Mouse (Mus musculus) intestine, postnatal 0 days (tissue): ENCODE measurements at regions not wholly inside any gene's neighbourhood (a gene's known extent, or its start where the extent isn't known, plus 50 kb on each side); places are given as distances from the start of the nearest gene placed in this dataset.

Experiments used
- ATAC-seq: fragments of 200-750 bp; cut with Nextera tagmentation; 2 replicates; pipeline ENCODE4 v1.8.0; 2017; ENCODE audit warnings: mild to moderate bottlenecking, moderate TSS enrichment, moderate library complexity
- H3K27ac ChIP-seq: fragments of 300-500 bp; sonication (generic); 2 replicates; pipeline ENCODE4 v1.5.1; 2014; ENCODE audit warnings: mild to moderate bottlenecking, low read depth, low read length, moderate library complexity
- H3K27me3 ChIP-seq: fragments of 300-500 bp; sonication (generic); replicated peaks from 2 replicates; pipeline ENCODE4 v1.6.1; 2014; ENCODE audit warnings: low read length, mixed read lengths; ENCODE audit not compliant: control insufficient read depth, insufficient read depth
- H3K36me3 ChIP-seq: fragments of 300-500 bp; sonication (generic); 2 replicates; pipeline ENCODE4 v1.6.1; 2014; ENCODE audit warnings: mild to moderate bottlenecking, moderate library complexity; ENCODE audit not compliant: control insufficient read depth, insufficient read depth
- H3K4me1 ChIP-seq: fragments of 300-500 bp; sonication (generic); replicated peaks from 2 replicates; pipeline ENCODE4 v1.6.1; 2014; ENCODE audit warnings: antibody characterized with exemption, low read length, mixed read lengths; ENCODE audit not compliant: control insufficient read depth, insufficient read depth
- H3K4me2 ChIP-seq: fragments of 300-500 bp; sonication (generic); replicated peaks from 2 replicates; pipeline ENCODE4 v1.6.1; 2014; ENCODE audit warnings: low read depth, mild to moderate bottlenecking, moderate library complexity
- H3K4me3 ChIP-seq: fragments of 300-500 bp; sonication (generic); 2 replicates; pipeline ENCODE4 v1.5.1; 2014; ENCODE audit warnings: low read depth, low read length
- H3K9ac ChIP-seq: fragments of 300-500 bp; sonication (generic); 2 replicates; pipeline ENCODE4 v1.6.1; 2014; ENCODE audit warnings: mild to moderate bottlenecking, low read depth, low read length
- H3K9me3 ChIP-seq: fragments of 300-500 bp; sonication (generic); 2 replicates; pipeline ENCODE4 v1.6.1; 2016; ENCODE audit warnings: mixed run types; ENCODE audit not compliant: control insufficient read depth
- CTCF ChIP-seq: sonication (generic); IDR thresholded peaks from 2 replicates; pipeline ENCODE4 v1.5.1; 2016; ENCODE audit warnings: low read depth, mild to moderate bottlenecking, control low read depth, antibody characterized with exemption, moderate library complexity
- WGBS: fragments of 180-500 bp; shearing (Covaris S2); extraction: QIAGEN DNeasy Blood & Tissue Kit; methylation state at CpG from one replicate; pipeline ENCODE4 v1.1.7; 2014; 5-methylcytosine and 5-hydroxymethylcytosine counted together

GRCm38 (mm10) chr1:73411452-73411851 lies 395.7 kb upstream of the Tnp1 start:
- Histone ChIP-seq H3K36me3 (no peaks in the 10 kb centered on the region), H3K4me1 (no peaks in the 10 kb centered on the region), H3K9ac (no peak overlapping the region), H3K27ac (no peak overlapping the region), H3K4me3 (no peak overlapping the region), H3K27me3 (no peaks in the 10 kb centered on the region), H3K4me2 (no peak overlapping the region), H3K9me3 (no peaks in the 10 kb centered on the region)
- 93% methylated on average over 2 of the region's 2 CpGs for WGBS
- ATAC-seq: no peak
- TF ChIP-seq CTCF: no peak

- H3K4me1 ChIP-seq: no peaks in the 10 kb centered on the region
- ATAC-seq: no peak
- WGBS: 49% methylated on average over 3 of the region's 3 CpGs
- no peak overlapping the region for H3K4me2 ChIP-seq
- H3K9me3 ChIP-seq: no peaks in the 10 kb centered on the region
- no peak overlapping the region for H3K4me3 ChIP-seq
- H3K27me3 ChIP-seq: no peaks in the 10 kb centered on the region
- no peaks in the 10 kb centered on the region for H3K36me3 ChIP-seq
- H3K27ac ChIP-seq: no peak overlapping the region
- TF ChIP-seq CTCF: no peak
- H3K9ac ChIP-seq: no peak overlapping the region
Observed at GRCm38 (mm10) chr1:73399178-73399577, 383.5 kb upstream of the Tnp1 start.

- no peak for TF ChIP-seq CTCF
- H3K27me3 ChIP-seq: no peaks in the 10 kb centered on the region
- H3K9ac ChIP-seq: no peak overlapping the region
- no peak overlapping the region for H3K4me3 ChIP-seq
- no peaks in the 10 kb centered on the region for H3K9me3 ChIP-seq
- no peak overlapping the region for H3K27ac ChIP-seq
- no peaks in the 10 kb centered on the region for H3K4me1 ChIP-seq
- H3K36me3 ChIP-seq: no peaks in the 10 kb centered on the region
- ATAC-seq: no peak
- 43% methylated on average over 1 of the region's 1 CpGs for WGBS
- H3K4me2 ChIP-seq: no peak overlapping the region
Observed at GRCm38 (mm10) chr1:73395034-73395433, 379.3 kb upstream of the Tnp1 start.

- H3K9ac ChIP-seq: no peak overlapping the region
- no peak overlapping the region for H3K4me2 ChIP-seq
- no peak for ATAC-seq
- H3K27ac ChIP-seq: no peak overlapping the region
- no peak overlapping the region for H3K4me3 ChIP-seq
- TF ChIP-seq CTCF: no peak
- H3K36me3 ChIP-seq: no peaks in the 10 kb centered on the region
- H3K27me3 ChIP-seq: no peaks in the 10 kb centered on the region
- 33% methylated on average over 1 of the region's 1 CpGs for WGBS
- H3K4me1 ChIP-seq: no peaks in the 10 kb centered on the region
- H3K9me3 ChIP-seq: no peaks in the 10 kb centered on the region
Observed at GRCm38 (mm10) chr1:73394466-73394865, 378.8 kb upstream of the Tnp1 start.

GRCm38 (mm10) chr1:73392077-73392476 lies 376.4 kb upstream of the Tnp1 start:
- Histone ChIP-seq H3K27me3 (no peaks in the 10 kb centered on the region), H3K4me2 (no peak overlapping the region), H3K4me3 (no peak overlapping the region), H3K9ac (no peak overlapping the region), H3K9me3 (no peaks in the 10 kb centered on the region), H3K4me1 (no peaks in the 10 kb centered on the region), H3K27ac (no peak overlapping the region), H3K36me3 (no peaks in the 10 kb centered on the region)
- no peak for TF ChIP-seq CTCF
- ATAC-seq: no peak
- WGBS: 62% methylated on average over 10 of the region's 10 CpGs

GRCm38 (mm10) chr1:73389976-73390375 lies 374.3 kb upstream of the Tnp1 start:
- Histone ChIP-seq H3K27ac (no peak overlapping the region), H3K9me3 (no peaks in the 10 kb centered on the region), H3K9ac (no peak overlapping the region), H3K4me3 (no peak overlapping the region), H3K36me3 (no peaks in the 10 kb centered on the region), H3K27me3 (no peaks in the 10 kb centered on the region), H3K4me2 (no peak overlapping the region), H3K4me1 (no peaks in the 10 kb centered on the region)
- no peak for ATAC-seq
- TF ChIP-seq CTCF: no peak
- WGBS: 89% methylated on average over 3 of the region's 3 CpGs

GRCm38 (mm10) chr1:73389174-73389573 lies 373.5 kb upstream of the Tnp1 start:
- 87% methylated on average over 3 of the region's 3 CpGs for WGBS
- no peak for TF ChIP-seq CTCF
- no peak overlapping the region for H3K9ac ChIP-seq
- no peaks in the 10 kb centered on the region for H3K36me3 ChIP-seq
- no peak overlapping the region for H3K4me2 ChIP-seq
- no peak for ATAC-seq
- no peak overlapping the region for H3K4me3 ChIP-seq
- H3K4me1 ChIP-seq: no peaks in the 10 kb centered on the region
- no peak overlapping the region for H3K27ac ChIP-seq
- H3K9me3 ChIP-seq: no peaks in the 10 kb centered on the region
- H3K27me3 ChIP-seq: no peaks in the 10 kb centered on the region
